Mouse (Mus musculus) megakaryocyte-erythroid progenitor cell, adult 5-6 weeks (primary cell): ENCODE measurements around the gene Arhgap27. TPM values are rescaled to one million over a fixed set of nuclear protein-coding genes. Genes with fewer than 3 reads are reported as not detected.
"Not testable (repeated sequence)": the region's sequence is repeated elsewhere in the genome, so short reads cannot be mapped to it uniquely, and the experiment has no call there.

Source experiments
- ATAC-seq: replicated peaks from 2 replicates; pipeline ENCODE4 v1.8.0; 2016; ENCODE audit warnings: mild to moderate bottlenecking, inconsistent platforms; ENCODE audit not compliant: severe bottlenecking, poor library complexity, low FRiP score, low TSS enrichment
- total RNA-seq, 2 experiments: library from RNA; stranded (forward) in 1 of 2; stranded (reverse) in 1 of 2; fragments of 200-1000, 215-1000 nt in 1 of 2; fragments of >200 nt in 1 of 2; fragmentation: Nextera tagmentation in 1 of 2; gene quantifications; 2 replicates each; pipeline ENCODE4 v1.2.3; 2014 to 2017

The Arhgap27 gene
- 1.4 and 3.3 TPM in 2 replicates for total RNA-seq (2014; fragmentation: Nextera tagmentation)
- total RNA-seq (2017), result 2.1 and 11.1 TPM in 2 replicates

DNA sequence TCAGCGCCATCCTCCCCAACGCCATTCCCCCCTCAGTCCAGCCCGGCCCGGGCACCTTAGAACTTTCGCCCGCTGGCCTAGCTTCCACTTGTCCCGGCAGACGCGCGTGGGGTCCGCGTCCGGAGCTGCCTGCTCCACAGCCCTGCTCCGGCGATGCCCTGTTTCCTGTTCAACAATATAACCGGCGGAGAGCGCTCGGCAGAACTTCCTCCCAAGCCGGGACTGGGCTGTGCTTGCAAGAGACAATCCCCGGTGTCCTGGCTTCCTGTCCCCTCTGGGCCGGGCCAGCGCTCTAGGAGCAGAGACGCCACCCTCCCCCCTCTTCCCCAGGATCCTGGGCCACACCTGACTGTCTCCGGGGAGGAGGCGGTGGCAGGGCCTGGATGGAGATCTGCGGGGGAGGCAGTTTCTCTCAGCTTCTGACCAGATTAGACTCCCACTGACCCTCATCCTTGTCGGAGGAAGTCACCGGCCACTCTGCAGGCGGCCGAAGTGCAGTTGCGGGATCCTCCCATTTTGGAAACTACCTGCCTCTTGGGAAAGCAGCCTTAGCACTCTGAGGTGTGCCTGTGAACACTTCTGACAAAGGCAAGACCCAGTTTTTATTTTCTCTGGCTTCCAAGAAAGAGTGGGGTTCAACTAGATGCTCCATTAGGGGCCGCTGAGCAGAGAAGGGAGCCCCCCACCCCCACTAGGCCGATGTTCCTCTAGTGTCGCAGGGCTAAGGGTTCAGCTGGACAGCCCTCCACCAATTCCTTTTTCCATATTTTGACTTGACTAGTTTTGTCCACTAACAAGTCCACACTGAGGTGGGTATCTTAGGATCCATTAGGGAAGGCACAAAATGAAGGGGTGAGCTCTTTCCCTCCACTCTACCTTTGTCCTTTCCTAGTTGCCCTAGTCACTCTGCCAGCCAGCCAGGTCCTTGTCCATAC is at the start of gene Arhgap27:
Gene Arhgap27 (minus strand): TSS at position 479 of the 935 bp plus-strand sequence.
- ATAC-seq, result no peak

- ATAC-seq, result no peak
Observed at GRCm38 (mm10) chr11:103412950-103413423, 49.5 kb upstream of the Arhgap27 start.

DNA sequence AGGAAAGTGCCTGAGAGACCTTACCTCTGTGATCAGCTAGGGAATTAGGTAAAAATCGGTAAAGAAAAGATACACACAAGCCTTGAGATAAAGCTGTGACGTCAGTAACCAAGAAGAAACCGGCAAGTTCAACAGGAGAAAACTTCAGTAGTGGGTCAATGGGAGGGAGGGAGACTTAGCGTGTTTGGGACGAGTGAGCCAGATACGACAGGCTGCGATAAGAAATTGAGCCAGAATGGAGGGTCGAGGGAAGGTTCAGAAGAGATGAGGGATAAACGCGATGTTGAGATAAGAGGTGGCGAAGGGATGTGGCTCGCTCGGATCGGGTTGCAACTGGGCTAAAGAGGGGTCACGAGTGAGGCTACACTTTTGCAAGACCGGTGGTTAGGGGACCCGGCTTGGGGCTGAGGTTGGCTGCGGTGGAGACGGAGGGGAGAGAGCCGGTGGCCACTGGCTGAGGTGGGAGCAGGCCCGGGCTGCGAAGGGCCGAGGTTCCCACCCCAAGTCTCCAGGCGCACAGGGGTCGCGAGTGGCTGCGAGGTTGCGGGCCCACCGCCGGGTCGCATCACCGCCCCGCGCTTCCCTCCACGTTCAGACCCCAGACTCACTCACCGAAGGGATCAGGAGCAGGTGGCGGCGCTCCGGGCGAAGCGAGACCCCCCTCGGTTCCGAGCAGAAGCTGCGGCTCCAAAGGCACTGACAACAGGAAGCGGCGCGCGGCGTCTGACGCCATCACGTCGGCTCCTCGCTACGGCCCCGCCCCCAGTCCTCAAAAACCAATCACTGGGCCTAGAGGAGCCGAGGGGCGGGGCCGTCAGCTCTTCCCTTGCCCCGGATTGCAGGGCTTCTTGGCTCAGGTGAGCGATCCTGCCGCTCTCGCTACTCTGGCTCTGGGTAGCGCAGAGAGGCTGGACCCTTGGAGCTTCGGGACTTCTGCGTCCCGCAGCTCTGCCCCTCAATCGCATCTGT is 48.8 kb upstream of the Arhgap27 start, which contains the start of gene Plekhm1:
Gene Plekhm1 (minus strand): TSS at position 707 of the 969 bp plus-strand sequence.
- peak; percentile 99 for ATAC-seq

DNA sequence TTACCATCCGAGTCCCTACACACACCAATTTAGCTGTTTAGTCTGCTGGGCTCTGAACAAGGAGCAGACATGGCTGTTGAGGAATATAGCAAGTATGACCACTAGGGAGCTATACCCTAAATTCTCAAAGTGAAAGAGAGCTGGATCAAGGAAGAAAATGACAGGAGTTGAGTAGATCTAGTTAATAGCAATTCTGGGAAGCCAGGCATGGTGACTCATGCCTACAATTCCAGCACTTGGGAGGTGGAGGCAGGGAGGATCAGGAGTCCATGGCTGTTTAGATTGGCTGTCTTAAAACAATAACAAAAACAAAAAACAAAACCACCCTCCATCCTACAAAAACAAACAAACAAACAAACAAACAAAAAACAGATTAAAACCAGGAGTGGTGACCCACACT is 47.8 kb upstream of the Arhgap27 start:
- no peak for ATAC-seq

DNA sequence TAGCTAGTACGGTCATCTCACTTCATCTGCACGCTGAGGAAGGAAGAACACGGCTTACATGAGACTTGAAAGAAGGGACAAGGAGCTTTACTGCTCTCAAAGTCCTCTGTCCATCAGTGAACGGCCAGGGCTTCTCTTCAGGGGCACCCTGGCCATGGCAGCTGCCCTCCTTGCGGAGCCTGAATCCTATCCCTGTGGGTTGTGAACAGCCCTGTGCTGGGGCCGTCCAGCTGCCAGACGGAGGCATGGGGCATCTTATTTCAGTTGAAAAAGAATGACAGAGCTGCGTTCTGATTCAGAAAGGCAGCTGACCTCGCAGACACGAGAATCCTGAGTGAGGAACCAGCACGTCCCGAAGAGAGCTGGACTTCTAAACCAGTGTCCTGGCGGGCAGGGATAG is 45.4 kb upstream of the Arhgap27 start:
- no peak for ATAC-seq

GRCm38 (mm10) chr11:103407136-103407535 is 43.6 kb upstream of the Arhgap27 start:
- not testable (repeated sequence) for ATAC-seq

- ATAC-seq, result no peak
Observed at GRCm38 (mm10) chr11:103406551-103406950, 43.1 kb upstream of the Arhgap27 start.

GRCm38 (mm10) chr11:103405814-103406213 is 42.3 kb upstream of the Arhgap27 start:
- no peak for ATAC-seq

GRCm38 (mm10) chr11:103404618-103405017 is 41.1 kb upstream of the Arhgap27 start:
- ATAC-seq, result 0 out of 2 replicates have a peak, but pooled peaks have one; percentile 8

GRCm38 (mm10) chr11:103403776-103404175 is 40.3 kb upstream of the Arhgap27 start:
- no peak for ATAC-seq

GRCm38 (mm10) chr11:103402738-103403137 is 39.2 kb upstream of the Arhgap27 start:
- no peak for ATAC-seq

- peak; percentile 94 for ATAC-seq
Observed at GRCm38 (mm10) chr11:103402198-103402597, 38.7 kb upstream of the Arhgap27 start.

- no peak for ATAC-seq
Observed at GRCm38 (mm10) chr11:103399986-103400385, 36.5 kb upstream of the Arhgap27 start.

GRCm38 (mm10) chr11:103399050-103399449 is 35.6 kb upstream of the Arhgap27 start:
- ATAC-seq, result no peak

DNA sequence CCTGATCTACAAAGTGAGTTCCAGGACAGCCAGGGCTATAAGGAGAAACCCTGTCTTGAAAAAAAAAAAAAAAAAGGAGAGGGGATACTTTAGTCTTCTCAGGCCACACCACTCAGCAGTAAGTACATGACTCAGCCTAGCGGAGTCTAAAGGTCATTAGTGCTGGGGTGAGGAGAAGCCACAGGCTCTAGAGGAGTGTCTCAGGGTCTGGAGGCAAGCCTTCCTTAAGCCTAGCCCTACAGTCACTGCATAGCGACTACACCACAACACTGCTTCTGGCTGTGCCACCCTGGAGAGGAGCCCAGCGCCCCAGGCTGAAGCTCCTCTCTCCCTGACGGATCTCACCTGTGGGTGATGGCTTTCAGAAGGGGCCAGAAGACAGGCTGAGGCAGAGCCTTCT is 33.2 kb upstream of the Arhgap27 start:
- ATAC-seq, result no peak

- ATAC-seq, result no peak
Observed at GRCm38 (mm10) chr11:103396236-103396635, 32.7 kb upstream of the Arhgap27 start.

DNA sequence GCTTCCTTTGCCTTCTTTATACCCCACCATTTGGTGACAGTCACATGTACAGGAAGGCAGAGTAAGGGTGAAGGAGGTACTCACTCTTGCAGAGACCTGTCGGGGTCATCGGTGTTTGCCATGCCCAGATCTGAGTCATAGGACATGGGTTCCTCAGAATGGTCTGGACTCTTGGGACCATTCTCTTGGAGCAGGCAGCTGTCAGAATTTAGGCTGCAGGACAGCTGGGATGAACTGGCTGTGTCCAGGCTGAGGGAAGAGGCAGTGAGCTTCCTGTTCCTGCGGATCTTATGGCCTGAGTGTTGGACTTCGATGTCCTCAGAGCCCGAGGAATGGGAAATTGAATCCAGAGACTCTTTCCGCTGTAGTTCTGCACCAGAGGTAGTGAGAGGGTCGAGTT is 31.1 kb upstream of the Arhgap27 start:
- no peak for ATAC-seq

GRCm38 (mm10) chr11:103394025-103394424 is 30.5 kb upstream of the Arhgap27 start:
- ATAC-seq, result no peak

GRCm38 (mm10) chr11:103387870-103388526 is 24.5 kb upstream of the Arhgap27 start:
- ATAC-seq, result no peak
